Mouse (Mus musculus) kidney, adult 2 months (tissue): ENCODE measurements at regions not wholly inside any gene's neighbourhood (a gene's known extent, or its start where the extent isn't known, plus 50 kb on each side); places are given as distances from the start of the nearest gene placed in this dataset.

ENCODE experiments used
- CTCF ChIP-seq: fragments of 200-500 bp; conservative IDR thresholded peaks from 2 replicates; pipeline ENCODE4 v1.5.1; 2011; ENCODE audit warnings: low read depth, mild to moderate bottlenecking, control low read depth, low read length, moderate library complexity, mixed read lengths; ENCODE audit not compliant: insufficient read depth, insufficient read length
- POLR2A ChIP-seq: fragments of 200-500 bp; IDR thresholded peaks from one replicate; pipeline ENCODE4 v1.6.1; 2011; ENCODE audit warnings: low read depth, low read length, control low read depth

GRCm38 (mm10) chr14:16996716-16997115, 177.8 kb upstream of the Rarb start:
- TF ChIP-seq CTCF (no peak), POLR2A (no peak)
